Mouse (Mus musculus) embryonic facial prominence, embryonic 13.5 days (tissue): ENCODE data around the gene Zfp423. TPM values are rescaled to one million over a fixed set of nuclear protein-coding genes. Genes with fewer than 3 reads are reported as not detected.

ENCODE experiments used
- ATAC-seq: fragments of 200-750 bp; cut with Nextera tagmentation; 2 replicates; pipeline ENCODE4 v1.8.0; 2017; ENCODE audit warnings: low read depth; ENCODE audit not compliant: insufficient number of reproducible peaks, insufficient read depth, low FRiP score, low TSS enrichment
- H3K27ac ChIP-seq: fragments of 300-500 bp; sonication (generic); 2 replicates; pipeline ENCODE4 v1.5.1; 2015; ENCODE audit warnings: moderate library complexity, mild to moderate bottlenecking, inconsistent platforms
- H3K27me3 ChIP-seq: fragments of 300-500 bp; sonication (generic); 2 replicates; pipeline ENCODE4 v1.6.1; 2015; ENCODE audit warnings: mild to moderate bottlenecking, inconsistent platforms
- H3K36me3 ChIP-seq: fragments of 300-500 bp; sonication (generic); 2 replicates; pipeline ENCODE4 v1.6.1; 2015; ENCODE audit warnings: mild to moderate bottlenecking, inconsistent platforms
- H3K4me1 ChIP-seq: fragments of 300-500 bp; sonication (generic); 2 replicates; pipeline ENCODE4 v1.6.1; 2015; ENCODE audit warnings: inconsistent platforms
- H3K4me2 ChIP-seq: fragments of 300-500 bp; sonication (generic); 2 replicates; pipeline ENCODE4 v1.6.1; 2015; ENCODE audit warnings: moderate library complexity, mild to moderate bottlenecking, inconsistent platforms
- H3K4me3 ChIP-seq: fragments of 300-500 bp; sonication (generic); 2 replicates; pipeline ENCODE4 v1.5.1; 2015; ENCODE audit warnings: mild to moderate bottlenecking, inconsistent platforms
- H3K9ac ChIP-seq: fragments of 300-500 bp; sonication (generic); 2 replicates; pipeline ENCODE4 v1.6.1; 2015; ENCODE audit warnings: mild to moderate bottlenecking, inconsistent platforms
- H3K9me3 ChIP-seq: fragments of 300-500 bp; sonication (generic); 2 replicates; pipeline ENCODE4 v1.6.1; 2016; ENCODE audit warnings: inconsistent platforms
- whole genome bisulfite sequencing: fragments of 180-500 bp; shearing (Covaris S2); methylation state at CpG from one replicate; pipeline ENCODE4 v1.1.7; 2015; ENCODE audit warnings: mixed read lengths; 5-methylcytosine and 5-hydroxymethylcytosine counted together
- polyA plus RNA-seq: library from polyadenylated mRNA; unstranded; fragments of >200 nt; fragmentation: Nextera tagmentation; extraction: Ambion mirVana; gene quantifications from 2 replicates; pipeline ENCODE4 v1.2.1, GENCODE M21; 2015

Gene Zfp423
- polyA plus RNA-seq, 1 experiment from 2014 or later, result 30.5 TPM

DNA sequence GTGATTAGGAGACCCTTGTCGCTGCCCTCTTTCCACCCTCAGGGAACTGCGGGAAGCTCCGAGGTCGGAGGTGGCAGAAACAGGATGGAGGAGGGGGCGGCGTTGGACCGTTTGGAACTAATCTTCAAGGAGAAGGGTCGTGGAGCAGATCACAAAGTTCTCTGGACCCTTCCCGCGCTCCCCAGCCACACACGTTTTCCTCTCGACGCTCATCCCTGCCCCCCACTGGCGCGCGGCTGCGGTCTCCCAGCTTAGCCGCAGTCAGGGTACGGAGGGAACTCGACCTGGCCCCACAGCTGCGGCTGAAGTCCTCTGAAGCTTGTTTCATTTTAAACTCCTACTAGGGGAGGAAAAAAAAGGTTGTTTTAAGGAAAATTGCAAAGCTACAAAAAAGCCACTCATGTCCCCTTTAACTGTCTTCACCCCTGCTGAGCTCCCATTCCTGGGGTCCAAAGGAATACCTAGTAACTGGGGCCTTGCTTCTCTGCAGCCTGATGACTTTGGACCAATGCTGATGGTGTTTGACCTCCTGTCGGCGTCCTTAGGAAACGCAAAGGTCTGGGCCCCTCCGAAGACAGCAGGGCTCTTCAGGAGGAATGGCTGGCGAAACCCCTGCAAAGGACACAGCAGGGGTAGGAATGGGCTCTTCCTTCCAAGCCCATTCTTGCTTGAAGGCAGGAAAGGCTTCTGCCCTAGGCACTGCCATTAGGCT lies 3.3 kb upstream of the Zfp423 start:
- no peaks in the 10 kb centered on the region for H3K9me3 ChIP-seq
- WGBS, result 5% methylated on average over 26 of the region's 26 CpGs
- no peak for ATAC-seq
- peak overlapping the region; percentile 94 for H3K4me2 ChIP-seq
- peak overlapping the region; percentile 84 for H3K4me3 ChIP-seq
- H3K27ac ChIP-seq, result peak overlapping the region; percentile 99
- peaks cover 20% of the 10 kb centered on the region for H3K27me3 ChIP-seq
- H3K4me1 ChIP-seq, result peaks cover 42% of the 10 kb centered on the region
- H3K9ac ChIP-seq, result peak overlapping the region; percentile 69
- no peaks in the 10 kb centered on the region for H3K36me3 ChIP-seq

DNA sequence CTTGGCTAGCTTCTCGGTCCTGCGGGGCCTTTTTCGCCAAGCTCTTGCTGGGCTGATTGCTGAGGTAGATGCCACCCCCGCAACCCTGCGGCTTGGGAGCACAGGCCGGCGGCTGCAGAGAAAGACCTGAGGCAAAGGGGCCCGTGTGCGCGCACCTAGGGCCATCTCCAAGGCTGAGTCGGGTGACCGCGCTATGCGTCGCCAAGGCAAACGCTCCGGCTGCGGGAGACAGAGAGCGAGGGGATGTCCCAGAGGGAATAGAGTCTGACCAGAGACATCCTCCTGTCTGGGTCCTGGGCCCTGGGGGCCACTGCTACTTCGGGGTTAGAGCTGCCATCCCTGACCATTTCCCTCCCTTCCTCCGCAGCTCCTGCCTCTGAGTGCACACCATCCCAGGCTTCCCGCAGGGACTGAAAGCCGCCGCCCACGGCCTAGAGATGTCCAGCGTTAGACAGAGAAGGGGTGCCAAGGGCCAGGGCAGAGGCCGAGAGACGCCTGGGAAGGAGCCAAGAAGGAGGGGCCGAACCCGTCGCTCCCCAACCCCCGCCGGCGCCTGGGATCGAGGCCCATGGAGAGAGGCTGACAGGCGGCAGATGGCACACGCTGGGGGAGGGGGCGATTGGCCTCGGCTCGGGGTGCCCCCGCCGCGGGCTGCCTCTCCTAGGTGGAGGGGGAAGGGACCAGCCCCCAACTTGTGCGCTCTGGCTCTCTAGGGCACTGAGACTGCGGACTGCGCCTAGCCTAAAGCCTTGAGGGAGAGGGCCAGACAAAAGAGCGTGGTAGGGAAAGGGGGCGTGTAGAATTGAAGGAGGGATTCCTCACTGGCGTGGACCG lies 2.5 kb upstream of the Zfp423 start:
- Histone ChIP-seq H3K4me3 (peak overlapping the region; percentile 84), H3K4me1 (peaks cover 46% of the 10 kb centered on the region), H3K4me2 (peak overlapping the region; percentile 94), H3K9ac (peak overlapping the region; percentile 69), H3K27me3 (peaks cover 20% of the 10 kb centered on the region), H3K27ac (peak overlapping the region; percentile 99), H3K36me3 (no peaks in the 10 kb centered on the region), H3K9me3 (no peaks in the 10 kb centered on the region)
- WGBS, result under 1% methylated on average over 50 of the region's 50 CpGs
- 0 out of 2 replicates have a peak, but pooled peaks have one; percentile 5 for ATAC-seq

DNA sequence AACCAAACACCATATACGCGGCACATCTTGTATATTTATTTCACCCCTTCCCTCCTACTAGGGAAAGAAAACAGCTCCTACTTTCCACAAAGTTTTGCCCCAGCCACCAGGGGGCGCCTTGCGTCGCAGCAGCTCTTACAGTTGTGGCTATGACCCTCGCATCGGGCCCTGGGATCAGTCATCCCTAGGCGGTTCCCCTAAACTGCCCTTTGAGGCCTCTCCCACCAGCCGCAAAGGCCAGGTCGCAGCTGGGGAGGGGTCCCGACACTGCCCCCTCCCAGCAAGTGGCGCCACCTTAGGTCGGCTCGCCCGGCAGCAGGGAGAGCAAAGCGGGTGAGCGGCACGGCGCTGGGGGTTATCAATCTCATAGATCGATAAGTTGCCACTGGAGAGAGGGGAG lies 1.7 kb upstream of the Zfp423 start:
- Histone ChIP-seq H3K9ac (peak overlapping the region; percentile 96; the same call in 1 of the 2 replicates), H3K4me3 (peak overlapping the region; percentile 84)

DNA sequence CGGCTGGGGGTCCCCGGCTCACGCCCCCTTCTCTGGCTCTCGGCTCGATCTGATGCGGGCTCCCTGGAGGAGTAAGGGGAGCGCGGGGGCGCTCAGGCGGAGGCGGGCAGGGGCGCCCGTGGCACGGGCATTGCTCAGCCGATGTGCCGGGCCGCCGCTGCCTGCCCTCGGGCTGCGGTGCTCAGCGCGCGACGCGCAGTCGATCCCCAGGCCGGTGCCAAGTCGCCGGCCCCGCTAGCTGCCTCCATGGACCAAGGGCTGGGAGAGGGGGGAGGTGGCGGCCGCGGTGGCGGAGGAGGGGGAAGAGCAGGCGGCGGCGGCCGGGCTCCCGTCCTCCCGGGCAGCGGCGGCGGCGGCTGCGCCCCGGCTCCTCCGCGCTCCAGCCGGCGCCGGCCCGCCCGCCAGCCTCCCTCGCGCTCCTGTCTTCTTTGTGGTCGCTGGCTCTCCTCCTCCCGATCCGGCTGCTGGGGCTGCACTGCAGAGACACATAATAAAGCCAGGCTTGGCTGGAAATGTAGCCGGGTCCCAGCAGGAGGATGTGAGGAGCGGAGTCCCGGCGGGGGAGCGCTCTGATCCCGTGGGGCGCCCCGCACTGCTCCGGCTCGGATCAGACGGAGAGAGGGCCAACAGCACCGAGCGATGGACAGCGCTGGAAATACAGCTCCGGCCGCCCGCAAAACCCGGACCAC lies 810 bp upstream of the Zfp423 start:
- H3K27ac ChIP-seq, result peak overlapping the region; percentile 99
- H3K4me3 ChIP-seq, result peak overlapping the region; percentile 84
- peak overlapping the region; percentile 96 for H3K9ac ChIP-seq
- no peaks in the 10 kb centered on the region for H3K36me3 ChIP-seq
- peaks cover 61% of the 10 kb centered on the region for H3K4me1 ChIP-seq
- peak overlapping the region; percentile 94 for H3K4me2 ChIP-seq
- H3K9me3 ChIP-seq, result no peaks in the 10 kb centered on the region
- under 1% methylated on average over 72 of the region's 76 CpGs for WGBS
- ATAC-seq, result peak; percentile 63; the same call in 1 of the 2 replicates
- peaks cover 20% of the 10 kb centered on the region for H3K27me3 ChIP-seq

More for the DNA sequence above, 1.7 kb upstream of the Zfp423 start:
- ATAC-seq, result no peak
- no peaks in the 10 kb centered on the region for H3K36me3 ChIP-seq
- no peaks in the 10 kb centered on the region for H3K9me3 ChIP-seq
- H3K27ac ChIP-seq, result peak overlapping the region; percentile 99
- peaks cover 53% of the 10 kb centered on the region for H3K4me1 ChIP-seq
- WGBS, result 2% methylated on average over 20 of the region's 20 CpGs
- peak overlapping the region; percentile 94 for H3K4me2 ChIP-seq
- H3K27me3 ChIP-seq, result peaks cover 20% of the 10 kb centered on the region

DNA sequence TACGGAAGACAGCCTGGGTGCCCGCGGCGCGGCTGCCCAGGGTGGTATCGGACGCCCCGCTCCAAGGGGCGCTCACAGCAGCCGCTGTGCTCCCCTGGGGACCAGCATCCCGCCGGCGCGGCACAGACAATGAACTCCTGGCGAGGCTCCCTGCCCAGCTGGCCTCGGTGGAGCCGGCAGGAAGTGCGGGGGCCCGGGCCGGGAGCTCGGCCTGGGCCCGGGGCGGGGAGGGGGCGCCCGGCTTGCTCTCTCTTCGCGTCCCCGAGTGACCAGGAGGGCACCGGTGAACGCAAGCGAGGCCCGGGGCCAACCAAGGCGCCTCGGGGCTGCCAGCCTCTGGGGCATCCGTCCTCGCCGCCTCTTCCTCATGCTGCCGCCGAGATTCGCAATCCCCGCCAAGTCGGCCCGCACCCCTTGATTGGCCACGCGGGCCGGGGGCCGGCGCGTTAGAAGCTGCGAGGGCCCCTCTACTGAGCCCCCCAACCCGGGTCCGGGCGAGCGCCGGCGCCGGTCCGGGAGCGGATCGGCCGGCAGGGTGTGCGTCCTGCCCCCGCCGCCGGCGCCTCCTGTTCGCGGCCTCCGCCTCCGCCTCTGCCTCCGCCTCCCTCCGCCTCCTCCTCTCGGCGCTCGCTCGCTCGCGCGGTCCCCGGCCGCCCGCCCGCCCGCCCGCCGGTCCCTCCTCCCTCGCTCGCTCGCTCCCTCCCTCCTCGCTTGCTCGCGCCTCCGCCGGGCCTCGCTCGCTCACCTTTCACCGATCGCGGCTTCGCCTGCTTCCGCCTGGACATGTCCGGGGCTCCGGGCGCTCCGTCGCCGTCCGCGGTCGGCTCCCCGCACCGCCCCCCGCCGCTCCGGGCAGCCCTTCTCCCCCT lies 710 bp downstream of the Zfp423 start:
- Histone ChIP-seq H3K9me3 (no peaks in the 10 kb centered on the region), H3K4me1 (peaks cover 73% of the 10 kb centered on the region), H3K27ac (peak overlapping the region; percentile 99), H3K4me2 (peak overlapping the region; percentile 94), H3K27me3 (peaks cover 20% of the 10 kb centered on the region), H3K9ac (peak overlapping the region; percentile 96), H3K4me3 (peak overlapping the region; percentile 84), H3K36me3 (no peaks in the 10 kb centered on the region)
- WGBS, result under 1% methylated on average over 70 of the region's 115 CpGs
- peak; percentile 56 for ATAC-seq

DNA sequence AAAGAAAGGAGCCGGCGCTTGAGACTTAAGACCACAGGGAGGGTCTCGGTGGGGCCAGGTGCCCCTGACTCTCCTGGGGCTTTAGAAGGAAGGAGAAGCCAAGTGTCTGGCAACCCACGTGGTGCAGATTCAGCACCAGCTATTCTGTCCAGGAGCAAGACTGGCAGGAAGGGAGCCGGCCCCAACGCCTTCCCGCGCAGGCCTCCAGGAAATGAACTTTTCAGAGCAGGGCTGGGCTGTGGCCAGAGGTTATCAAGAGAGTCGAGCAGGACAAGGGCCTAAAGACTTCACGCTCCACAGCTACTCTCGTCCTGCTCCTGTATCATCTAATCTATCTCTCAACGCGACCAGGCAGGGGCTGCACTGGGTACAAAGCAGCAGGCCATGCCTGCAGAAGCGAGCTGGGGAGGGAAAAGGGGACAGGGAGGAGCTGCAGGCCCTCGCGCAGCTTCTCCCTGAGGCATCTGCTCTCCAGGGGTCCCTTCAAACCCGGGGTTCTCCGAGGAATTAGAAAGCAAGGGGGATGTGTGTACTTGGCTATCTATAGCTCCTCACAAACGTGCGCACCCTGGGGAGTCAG lies 1.4 kb downstream of the Zfp423 start:
- Histone ChIP-seq H3K9me3 (no peaks in the 10 kb centered on the region), H3K4me3 (peak overlapping the region; percentile 84), H3K4me1 (peaks cover 70% of the 10 kb centered on the region), H3K36me3 (no peaks in the 10 kb centered on the region), H3K4me2 (peak overlapping the region; percentile 94), H3K9ac (peak overlapping the region; percentile 96), H3K27ac (peak overlapping the region; percentile 99), H3K27me3 (peaks cover 20% of the 10 kb centered on the region)
- under 1% methylated on average over 20 of the region's 20 CpGs for WGBS
- no peak for ATAC-seq

DNA sequence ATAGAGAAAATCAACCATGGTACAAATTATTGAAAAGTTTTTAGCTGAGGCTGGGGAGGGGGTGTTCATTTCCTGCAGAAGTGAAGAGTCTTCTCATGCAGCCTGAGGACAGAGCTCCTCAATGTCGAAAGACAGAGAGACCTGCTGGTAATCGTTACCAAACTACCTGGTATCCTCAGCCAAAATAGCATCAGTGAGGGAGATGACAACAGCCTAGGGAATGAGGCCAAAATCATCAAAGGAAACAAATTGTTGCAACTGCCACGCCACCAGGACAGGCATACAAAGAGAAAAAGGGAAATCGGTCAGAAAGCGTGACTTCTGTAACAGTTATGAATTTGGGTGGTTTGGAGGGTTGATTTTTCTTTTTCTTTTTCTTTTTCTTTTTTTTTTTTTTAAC lies 3.4 kb downstream of the Zfp423 start:
- Histone ChIP-seq H3K4me3 (no peak overlapping the region), H3K4me1 (peaks cover 61% of the 10 kb centered on the region), H3K4me2 (no peak overlapping the region), H3K9me3 (no peaks in the 10 kb centered on the region), H3K9ac (no peak overlapping the region), H3K27ac (no peak overlapping the region), H3K36me3 (no peaks in the 10 kb centered on the region), H3K27me3 (peaks cover 6% of the 10 kb centered on the region)
- 42% methylated on average over 5 of the region's 5 CpGs for WGBS
- ATAC-seq, result no peak

DNA sequence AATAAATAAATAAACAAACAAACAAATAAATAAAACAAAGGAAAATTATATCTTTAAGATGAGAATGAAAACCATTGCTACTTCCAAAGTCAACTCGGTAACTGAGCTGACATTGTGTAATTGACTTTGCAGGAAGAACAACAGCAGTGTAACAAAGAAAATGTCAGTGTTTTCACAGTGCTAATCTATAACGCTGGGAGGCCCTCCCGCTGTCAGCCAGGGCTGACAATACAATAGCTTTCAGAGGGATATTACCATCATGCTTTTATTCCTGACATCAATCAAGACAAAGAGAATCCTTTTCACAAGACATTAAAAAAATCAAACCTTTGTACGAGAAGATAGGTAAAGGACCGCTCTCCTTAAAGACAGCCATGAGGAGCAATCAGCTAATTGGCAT lies 5.9 kb downstream of the Zfp423 start:
- Histone ChIP-seq H3K27ac (no peak overlapping the region), H3K4me1 (peaks cover 75% of the 10 kb centered on the region), H3K9ac (no peak overlapping the region), H3K27me3 (no peaks in the 10 kb centered on the region), H3K4me2 (no peak overlapping the region), H3K4me3 (no peak overlapping the region), H3K36me3 (no peaks in the 10 kb centered on the region), H3K9me3 (no peaks in the 10 kb centered on the region)
- 43% methylated on average over 5 of the region's 5 CpGs for WGBS
- no peak for ATAC-seq

DNA sequence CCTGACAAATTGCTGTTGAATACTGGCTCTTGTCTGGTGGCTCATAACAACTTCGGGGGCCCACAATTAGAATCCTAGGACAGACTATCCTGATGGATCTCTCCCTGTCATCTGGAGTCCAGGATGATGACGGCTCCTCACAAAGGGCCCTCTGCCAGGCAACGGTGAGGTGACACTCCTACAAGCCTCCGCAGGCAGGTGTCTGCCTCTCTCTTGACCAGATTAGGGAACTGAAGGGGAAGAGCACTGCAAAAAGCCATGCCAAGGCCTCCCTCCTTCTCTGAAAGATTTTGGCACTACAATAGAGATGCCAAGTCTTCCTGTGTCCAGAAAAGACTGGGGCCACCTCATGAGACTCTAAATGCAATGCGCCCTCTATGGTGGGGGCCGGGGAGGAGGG lies 7.1 kb downstream of the Zfp423 start:
- no peaks in the 10 kb centered on the region for H3K27me3 ChIP-seq
- H3K9ac ChIP-seq, result no peak overlapping the region
- peaks cover 75% of the 10 kb centered on the region for H3K4me1 ChIP-seq
- ATAC-seq, result no peak
- H3K27ac ChIP-seq, result no peak overlapping the region
- no peaks in the 10 kb centered on the region for H3K36me3 ChIP-seq
- H3K4me3 ChIP-seq, result no peak overlapping the region
- H3K4me2 ChIP-seq, result no peak overlapping the region
- WGBS, result 62% methylated on average over 6 of the region's 6 CpGs
- no peaks in the 10 kb centered on the region for H3K9me3 ChIP-seq

DNA sequence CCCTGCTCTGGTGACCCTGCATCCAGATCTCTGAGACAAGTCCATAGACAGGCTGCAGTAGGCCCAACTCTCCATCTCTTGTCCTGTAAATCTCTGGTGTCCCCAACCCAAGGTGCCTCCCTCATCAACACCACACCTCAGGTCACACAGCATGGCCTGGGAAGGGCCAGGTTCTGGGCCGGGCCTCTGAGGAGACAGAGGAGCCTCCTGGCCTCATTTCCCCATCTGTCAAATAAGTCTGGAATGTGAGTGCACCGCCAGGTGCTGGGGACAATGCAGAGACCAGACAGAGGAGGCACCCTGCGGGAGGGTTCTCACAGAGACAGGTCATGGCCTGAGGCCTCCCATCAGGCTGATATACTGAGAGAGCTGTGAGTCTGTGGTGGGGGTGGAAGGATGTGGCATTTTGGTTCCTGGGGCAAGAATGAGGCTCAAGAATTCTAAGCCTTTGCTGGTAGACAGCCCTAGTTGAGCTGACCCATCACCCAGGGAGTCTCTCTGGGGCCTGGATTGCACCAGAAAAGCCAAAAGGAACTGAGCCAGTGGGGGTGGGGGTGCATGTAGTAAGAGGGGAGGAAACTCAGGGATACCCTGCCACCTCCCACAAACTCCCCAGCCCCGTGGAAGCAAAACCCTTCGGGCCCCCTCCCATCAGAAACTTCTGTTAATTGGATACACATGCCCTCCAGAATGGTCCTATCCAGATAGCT lies 15.0 kb downstream of the Zfp423 start:
- H3K9ac ChIP-seq, result peak overlapping the region; percentile 77; the same call in 1 of the 2 replicates
- H3K9me3 ChIP-seq, result no peaks in the 10 kb centered on the region
- no peak for ATAC-seq
- WGBS, result 14% methylated on average over 5 of the region's 5 CpGs
- H3K4me1 ChIP-seq, result peaks cover 63% of the 10 kb centered on the region
- peak overlapping the region; percentile 92 for H3K4me2 ChIP-seq
- H3K4me3 ChIP-seq, result peak overlapping the region; percentile 47
- no peaks in the 10 kb centered on the region for H3K36me3 ChIP-seq
- peak overlapping the region; percentile 62; the same call in 1 of the 2 replicates for H3K27ac ChIP-seq
- no peaks in the 10 kb centered on the region for H3K27me3 ChIP-seq
